Mouse (Mus musculus) c-Kit-positive CD71-negative TER-119-negative erythroid progenitor cells, embryonic 14.5 days (primary cell): ENCODE data around the gene Leo1.
"Not testable (repeated sequence)": the region's sequence is repeated elsewhere in the genome, so short reads cannot be mapped to it uniquely, and the experiment has no call there.

Experiments
- DNase-seq: peaks from one replicate; pipeline ENCODE4 v3.0.0-alpha.2; 2013; ENCODE audit warnings: low read depth

The Leo1 gene

DNA sequence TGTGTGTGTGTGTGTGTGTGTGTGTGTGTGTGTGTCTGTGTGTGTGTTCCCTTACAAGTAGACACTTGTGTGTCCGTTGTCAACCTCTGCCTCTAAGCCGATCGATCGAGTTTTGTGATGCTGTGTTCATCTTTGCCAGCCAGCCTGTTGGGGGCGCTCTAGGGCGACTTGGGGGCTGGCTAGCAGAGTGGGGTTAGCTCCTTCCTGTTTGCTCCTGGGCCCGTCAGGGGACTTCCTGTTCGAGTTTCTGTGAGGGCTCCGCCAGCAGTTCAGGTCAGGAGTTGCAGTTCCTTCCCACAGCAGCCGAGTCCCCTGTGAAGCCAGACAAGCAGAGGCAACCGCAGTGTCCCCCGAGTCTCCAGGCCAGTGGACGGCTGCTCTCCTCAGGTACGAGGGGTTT, 27.0 kb downstream of the Leo1 start:
- no peak for DNase-seq

DNA sequence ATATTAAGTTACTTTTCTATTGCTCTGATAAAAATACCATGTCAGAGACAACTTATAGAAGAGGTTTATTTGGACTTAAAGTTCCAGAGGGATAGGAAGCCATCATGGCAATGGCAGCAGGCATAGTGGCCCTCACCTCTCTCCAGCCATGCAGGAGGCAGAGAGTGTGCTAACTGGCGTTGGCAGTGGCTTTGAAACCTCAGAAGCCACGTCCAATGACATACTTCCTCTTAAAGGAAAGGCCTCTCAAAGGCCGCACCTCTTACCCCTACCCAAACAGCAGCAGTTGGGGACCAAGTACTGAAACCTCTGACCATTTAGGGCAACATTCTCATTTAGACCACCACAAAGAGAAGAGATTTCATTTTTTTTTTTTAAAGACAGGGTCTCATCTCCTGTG, 35.9 kb downstream of the Leo1 start:
- no peak for DNase-seq

DNA sequence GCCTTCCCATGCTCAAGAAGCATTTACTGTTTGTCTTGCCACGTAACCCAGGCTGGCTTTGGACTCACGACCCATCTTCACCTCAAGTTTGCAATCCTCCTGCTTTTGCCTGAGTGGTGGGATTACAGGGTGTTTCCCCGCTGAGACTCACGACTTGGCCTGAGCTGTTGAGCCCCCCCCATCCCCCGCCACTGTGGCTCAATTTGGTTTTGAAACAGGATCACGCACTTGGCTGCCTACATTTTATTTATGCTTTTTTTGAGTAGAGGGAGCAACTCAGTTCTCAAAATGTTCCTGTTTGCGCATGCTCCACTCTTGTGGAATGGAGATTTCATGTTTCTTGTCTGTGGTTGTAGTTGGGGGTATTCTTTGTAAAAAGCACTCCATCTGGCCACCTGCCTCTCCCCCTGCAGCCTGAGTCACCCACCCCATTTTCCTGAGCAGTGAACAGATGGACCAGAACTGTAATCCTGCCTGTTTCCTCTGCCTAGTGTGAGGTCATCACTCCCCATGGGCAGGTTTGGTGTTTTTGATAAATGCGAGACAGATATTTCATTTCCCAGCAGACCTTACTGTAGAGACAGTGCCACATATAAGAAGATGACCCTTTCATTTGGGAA, 37.9 kb downstream of the Leo1 start:
- no peak for DNase-seq

DNA sequence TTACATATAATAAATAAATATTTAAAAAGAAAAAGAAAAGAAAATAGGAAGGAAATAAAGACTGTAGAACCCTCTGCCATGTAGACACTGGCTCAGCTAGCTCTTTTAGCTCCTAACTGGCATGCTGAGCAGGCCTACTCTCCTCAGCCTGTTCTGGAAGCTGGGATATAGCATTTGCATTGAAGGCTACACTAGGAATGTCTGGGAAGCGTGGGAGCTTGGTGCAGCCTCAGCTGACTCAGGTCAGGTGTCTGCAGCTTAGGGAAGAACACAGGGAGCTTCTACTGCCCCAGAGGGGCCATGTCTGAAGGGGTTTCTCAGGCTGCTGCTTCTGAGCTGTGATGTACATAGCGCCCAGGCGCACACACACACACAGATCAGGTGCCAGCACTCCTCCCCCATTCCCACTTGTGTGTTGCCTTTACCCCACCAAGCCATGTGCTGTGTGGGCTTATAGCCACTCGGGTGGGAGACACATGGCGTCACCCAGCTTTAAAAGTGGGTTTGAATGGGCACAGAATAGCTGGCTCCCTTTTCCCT, 39.3 kb downstream of the Leo1 start:
- DNase-seq: no peak

DNA sequence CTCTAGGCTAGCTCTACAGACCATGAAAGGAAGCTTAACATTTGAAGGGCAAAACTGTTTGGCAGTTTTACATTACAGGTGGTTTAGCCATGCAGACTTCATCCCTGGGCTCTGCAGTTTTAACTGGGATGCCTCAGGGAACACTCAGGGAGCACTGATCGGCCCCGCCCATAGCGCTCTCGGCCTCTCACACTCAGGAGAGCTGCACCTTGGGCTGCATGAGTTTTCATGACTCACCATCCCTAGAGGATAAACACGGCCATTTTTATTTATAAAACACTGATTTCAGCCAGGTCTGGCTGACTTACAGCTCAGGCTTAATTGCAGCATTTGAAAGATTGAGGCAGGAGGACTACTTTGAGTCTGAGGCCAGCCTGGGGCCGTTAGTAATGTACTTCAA, 43.9 kb downstream of the Leo1 start:
- no peak for DNase-seq

- not testable (repeated sequence) for DNase-seq
Observed at GRCm38 (mm10) chr9:75488255-75488654, 46.9 kb downstream of the Leo1 start.

GRCm38 (mm10) chr9:75494407-75495005, 53.2 kb downstream of the Leo1 start:
- no peak for DNase-seq

- no peak for DNase-seq
Observed at GRCm38 (mm10) chr9:75495945-75496344, 54.6 kb downstream of the Leo1 start.

GRCm38 (mm10) chr9:75498571-75498970, 57.2 kb downstream of the Leo1 start:
- DNase-seq: no peak

DNA sequence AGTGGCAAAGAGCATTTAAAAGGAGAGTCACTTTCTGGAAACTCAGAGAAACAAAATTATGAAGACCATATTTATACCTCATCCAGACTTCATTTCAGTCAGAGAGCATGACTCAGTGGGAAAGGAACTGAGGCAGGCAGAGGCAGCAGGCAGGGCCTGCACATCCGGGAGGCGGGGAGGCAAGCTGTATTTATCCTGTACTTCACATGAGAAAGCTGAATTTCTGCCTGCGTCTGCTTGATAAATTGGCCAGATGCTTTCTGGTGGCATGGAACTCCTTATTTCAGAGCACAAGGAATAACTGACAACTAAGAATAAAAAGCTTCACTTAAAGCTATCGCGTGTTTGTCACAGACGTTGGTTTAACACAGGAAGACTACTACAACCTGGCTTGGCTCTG, 63.0 kb downstream of the Leo1 start:
- no peak for DNase-seq

- DNase-seq: no peak
Observed at GRCm38 (mm10) chr9:75511236-75511939, 70.1 kb downstream of the Leo1 start.

DNA sequence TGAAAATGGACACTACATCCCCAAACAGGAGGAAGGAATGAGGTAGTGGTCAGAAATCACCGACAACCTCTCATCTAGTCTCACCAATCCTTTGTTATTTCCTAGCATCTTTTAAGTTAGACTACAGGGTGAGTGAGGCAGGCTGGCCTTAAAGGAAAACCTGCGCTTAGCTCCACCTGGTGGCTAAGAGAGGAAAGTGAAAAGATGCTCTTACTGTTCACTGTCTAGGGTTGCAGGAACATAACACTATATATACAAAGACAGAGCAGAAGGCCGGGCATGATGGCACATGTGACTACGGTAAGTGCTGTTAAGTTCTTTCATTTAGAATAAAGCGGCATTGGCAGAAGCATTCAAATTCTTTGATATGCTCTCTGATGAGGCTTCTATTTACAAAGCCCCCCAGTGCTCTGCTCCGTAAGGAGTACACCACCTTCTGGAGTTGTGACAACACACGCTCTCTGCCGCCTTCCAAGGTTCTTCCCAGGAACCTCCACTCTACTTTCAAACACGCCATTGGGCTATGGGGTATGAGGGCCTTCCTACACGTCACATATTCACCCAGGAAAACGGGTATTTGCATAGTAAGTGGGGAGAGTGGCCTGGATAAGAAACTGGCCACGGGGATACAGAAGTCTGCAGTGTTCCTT, 74.3 kb downstream of the Leo1 start:
- peak; percentile 46 for DNase-seq
